Mouse (Mus musculus): Measurements from ENCODE around the gene Hdgfl3.
A peak's percentile ranks its signal among the peaks of the same experiment; 100 is the strongest.

The Hdgfl3 gene

DNA sequence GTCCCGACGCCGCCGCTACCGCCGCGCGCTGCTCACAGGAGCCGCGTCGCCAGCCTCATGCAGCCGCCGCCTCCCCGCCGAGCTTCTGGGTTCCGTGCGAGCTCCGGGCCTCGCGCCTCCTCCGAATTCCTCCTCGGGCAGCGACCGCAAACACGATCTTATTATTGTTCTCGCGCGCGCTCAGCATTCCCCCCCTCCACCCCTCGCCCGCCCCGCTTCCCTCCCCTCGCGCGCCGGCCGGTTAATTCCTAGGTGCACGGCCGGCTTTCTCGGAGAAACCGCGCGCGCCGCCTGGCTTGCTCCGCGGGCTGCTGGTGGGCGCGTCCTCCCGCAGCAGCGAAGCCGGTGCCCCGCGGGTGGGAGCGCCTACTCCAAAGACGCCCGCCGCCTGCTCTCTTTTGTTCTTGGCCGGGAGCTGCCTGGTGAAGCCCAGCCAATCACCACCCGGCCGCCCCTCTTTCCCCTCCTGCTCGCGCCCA lies at the start of gene Hdgfl3:
Gene Hdgfl3, minus strand, starts transcription at position 207 of the 479 bp plus-strand sequence.
- peak; percentile 9 to 21 for DNase-seq (ENCODE audit: low spot score in 2 of 2)

DNA sequence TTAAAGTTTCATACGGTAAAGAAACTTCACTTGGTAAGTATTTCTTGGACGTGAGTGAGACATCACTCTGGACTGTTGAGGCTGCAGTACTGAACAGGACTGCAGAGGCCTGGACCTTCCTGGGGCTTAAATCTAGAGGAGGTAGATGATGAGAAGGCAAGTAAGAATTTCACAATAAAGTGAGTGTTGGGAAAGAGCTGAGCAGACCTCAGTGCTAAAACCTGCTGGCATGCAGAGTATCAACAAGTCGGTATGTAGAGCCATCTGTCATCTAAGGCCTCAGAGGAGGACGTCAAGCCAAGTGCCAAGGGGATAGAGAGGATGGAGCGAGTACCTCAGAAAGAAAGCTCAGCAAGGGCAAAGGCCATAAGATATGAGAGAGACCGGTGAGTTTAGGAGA lies 49.4 kb upstream of the Hdgfl3 start:
- no peak for DNase-seq (ENCODE audit: low spot score in 2 of 2)

DNA sequence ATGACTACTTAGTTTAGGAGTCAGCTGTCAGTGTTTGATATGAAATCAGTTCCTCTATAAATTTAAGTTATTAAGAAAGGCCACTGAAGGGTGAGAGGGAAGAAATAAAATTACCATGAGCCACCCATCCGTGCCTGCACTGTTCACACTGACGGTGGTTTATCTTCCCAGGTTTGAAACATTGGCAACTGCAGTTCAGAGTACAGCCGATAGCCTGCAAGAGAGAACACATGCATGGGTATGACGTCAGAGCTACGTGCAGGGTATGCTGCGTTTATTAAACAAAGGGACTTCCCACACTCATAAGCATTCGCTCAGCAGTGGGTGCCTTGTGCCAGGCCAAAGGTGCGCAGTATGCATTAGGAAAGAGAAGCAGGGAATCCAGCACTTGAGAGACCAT lies 44.0 kb upstream of the Hdgfl3 start:
- no peak for DNase-seq (ENCODE audit: low spot score in 2 of 2)

DNA sequence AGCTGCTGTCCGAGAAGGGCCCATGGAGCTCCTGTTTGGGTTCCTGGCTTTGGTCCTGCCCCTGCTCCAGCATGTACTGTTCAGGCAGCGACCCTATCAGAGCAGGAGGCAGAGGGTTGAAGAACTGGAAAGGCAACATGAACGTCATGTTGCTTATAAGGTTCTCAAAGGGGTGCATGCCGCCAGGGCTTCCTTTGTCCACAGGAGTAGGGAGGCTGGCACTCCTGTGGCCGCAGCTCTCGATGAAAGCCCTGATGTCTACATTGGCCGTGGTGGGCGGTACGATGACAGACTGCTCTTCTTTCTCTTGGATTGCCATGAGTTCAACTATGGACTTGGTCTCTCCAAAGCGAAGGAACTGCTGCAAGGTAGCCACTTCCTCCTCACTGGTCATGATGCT lies 40.3 kb upstream of the Hdgfl3 start:
- DNase-seq (ENCODE audit: low spot score in 2 of 2) = no peak

DNA sequence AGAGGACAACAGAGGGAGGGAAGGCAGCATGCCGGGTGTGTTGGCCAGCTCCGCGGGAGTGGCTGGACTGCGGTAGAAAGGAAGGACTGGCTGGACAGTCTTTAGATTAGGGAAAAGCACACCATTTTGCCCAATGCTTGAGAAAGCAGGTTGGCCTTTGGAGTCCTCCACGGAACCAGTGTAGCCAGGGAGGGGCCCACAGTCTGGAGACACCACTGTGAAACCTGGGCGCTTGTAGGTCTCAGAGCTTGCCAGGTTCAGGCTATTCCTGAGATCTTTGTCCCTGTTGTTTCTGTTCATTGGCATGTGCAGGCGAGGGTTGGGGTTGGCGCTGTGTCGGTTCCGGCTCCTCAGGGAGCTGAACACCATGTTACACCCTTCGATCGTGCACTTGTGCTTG lies 39.7 kb upstream of the Hdgfl3 start:
- DNase-seq (ENCODE audit: low spot score in 2 of 2) = no peak

DNA sequence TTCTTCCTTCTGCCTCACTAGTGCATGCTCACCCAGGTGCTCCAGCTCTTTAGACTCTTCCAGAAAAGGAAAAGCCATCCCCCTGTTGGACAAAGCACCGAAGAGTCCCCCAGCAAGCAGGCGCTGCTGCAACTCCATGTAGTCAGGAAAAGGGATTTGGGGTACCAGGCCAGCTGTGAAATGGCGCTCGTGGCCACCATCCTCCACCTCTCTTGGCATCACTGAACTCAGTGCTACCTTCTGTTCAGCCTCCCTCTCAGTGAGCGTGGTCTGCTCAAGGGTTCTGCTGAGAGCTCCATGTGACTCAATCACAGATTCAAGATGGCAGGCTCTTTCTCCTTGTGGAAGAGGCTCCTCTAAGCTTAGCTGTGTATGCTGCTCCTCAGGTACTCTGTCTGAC lies 39.1 kb upstream of the Hdgfl3 start:
- no peak for DNase-seq (ENCODE audit: low spot score in 2 of 2)

DNA sequence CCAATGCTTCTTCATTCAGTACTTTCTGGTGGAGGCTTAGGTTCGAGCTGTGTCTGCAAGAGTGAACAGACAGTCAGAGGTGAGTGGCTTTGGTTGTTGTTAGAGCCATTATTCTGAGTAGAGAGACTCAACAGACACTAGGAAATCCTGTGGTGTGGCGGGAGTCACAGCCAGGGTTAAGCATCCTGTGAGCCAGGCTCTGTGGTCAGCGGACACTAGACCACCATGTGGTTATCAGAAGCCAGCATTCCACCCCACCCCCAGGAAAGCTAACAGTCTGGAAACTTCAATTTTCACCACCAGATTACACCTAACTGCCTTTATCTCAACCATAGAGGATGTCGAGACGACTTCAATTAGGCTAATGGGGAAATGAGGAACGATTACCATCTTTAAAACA lies 34.7 kb upstream of the Hdgfl3 start:
- no peak for DNase-seq (ENCODE audit: low spot score in 2 of 2)

DNA sequence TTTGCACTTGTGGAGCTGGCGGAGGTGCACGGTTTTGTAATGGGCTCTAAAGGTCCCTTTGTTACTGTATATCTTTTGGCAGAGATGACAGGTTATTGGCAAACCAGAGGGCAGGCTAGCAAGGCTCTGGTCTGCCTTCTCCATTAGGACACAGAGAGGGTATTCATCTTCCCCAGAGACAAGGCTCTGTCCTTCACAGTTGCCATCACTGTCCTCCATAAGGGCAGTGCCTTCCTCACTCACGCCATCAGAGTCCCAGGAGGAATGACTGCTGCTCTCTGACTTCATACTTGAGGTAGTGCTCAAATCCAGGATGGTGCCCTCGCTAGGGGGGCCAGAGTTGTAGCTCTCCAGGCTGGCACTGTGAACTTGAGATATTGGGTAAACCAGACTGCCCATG lies 34.2 kb upstream of the Hdgfl3 start:
- DNase-seq (ENCODE audit: low spot score in 2 of 2) = no peak

DNA sequence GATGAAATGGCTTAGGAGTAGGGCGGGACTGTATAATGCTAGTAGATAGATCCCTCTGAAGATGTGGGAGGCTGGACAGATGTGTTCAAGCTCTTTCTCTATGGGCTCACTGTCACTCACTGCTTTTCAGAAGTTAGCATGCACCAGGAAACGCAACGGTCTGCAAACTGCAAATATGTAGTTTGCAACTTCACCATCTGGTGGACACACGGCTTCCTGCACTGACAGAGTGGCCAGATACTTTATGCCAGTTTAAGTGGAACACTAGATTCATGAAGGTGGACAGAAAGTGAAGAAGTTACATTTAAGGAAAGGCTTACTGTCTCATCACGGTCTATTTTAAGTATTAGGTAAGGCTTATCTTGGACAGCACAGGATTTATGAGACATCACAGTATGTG lies 31.9 kb upstream of the Hdgfl3 start:
- DNase-seq (ENCODE audit: low spot score in 2 of 2) = no peak

DNA sequence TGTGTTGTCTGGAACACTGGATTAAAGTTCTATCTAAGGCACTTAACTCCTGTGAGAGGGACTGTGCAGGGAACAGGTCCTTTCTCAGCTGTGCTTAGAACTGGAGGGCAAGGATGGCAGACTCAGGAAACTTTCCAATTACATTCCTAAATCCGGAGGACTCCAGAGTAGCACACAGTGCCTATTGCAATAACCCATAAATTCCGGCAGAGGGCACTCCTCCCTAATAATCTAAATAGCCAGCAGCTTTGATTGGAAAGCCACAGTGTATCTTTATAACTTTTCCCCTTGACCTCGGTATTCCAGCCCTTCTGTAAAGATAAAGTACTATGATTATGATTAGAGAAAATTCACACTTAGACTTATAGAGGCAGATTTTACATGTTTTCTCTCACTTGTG lies 25.4 kb upstream of the Hdgfl3 start:
- no peak for DNase-seq (ENCODE audit: low spot score in 2 of 2)

DNA sequence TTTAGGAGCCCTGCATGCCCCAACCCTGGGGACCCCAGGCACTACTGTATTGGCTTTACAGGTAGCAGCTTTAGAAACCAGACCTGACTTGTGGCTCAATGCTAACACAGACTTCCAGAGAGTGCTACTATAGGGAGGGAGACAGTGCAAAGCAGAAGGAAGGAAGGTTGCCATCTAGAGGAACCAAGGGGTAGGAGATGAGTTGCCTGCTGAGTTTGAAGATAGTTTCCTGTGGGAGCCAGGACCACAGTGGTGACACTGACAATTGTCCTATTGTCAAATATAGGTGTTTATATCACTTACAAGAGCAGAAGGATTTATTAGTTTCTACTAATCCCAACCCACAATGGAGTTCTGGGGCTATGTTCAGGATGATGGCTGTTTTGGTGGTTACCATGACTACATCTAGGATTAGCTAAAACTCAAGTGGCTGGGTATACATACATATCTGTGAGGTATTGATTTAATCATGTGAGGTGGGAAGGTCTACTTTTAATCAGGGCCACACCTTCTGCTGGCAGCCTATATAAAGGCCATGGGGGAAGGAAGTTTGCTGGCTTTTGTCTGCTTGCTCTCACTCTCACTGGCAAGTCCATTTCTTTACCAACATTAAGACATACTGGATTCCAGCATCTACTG lies 20.1 kb upstream of the Hdgfl3 start:
- DNase-seq (ENCODE audit: low spot score in 2 of 2) = peak; percentile 15 to 19

DNA sequence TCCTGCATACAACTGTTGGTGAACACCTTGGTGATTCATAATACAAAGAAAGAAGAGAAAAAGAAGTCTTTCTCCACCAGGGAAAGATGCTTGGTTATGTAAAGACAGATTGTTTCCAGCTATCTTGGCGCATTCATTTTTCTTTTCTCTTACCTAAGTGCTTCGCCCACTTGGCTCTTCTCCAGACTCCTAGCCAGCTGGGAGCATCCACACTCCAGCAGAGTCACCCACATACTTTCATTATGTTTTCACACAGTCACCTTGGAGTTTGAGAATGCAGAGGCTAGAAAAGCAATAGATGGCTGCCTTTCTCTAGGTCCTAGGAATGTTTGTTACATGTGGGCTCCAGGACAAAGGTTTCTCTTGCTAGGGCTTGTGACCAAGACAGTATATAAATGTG lies 16.2 kb upstream of the Hdgfl3 start:
- no peak for DNase-seq (ENCODE audit: low spot score in 2 of 2)

DNA sequence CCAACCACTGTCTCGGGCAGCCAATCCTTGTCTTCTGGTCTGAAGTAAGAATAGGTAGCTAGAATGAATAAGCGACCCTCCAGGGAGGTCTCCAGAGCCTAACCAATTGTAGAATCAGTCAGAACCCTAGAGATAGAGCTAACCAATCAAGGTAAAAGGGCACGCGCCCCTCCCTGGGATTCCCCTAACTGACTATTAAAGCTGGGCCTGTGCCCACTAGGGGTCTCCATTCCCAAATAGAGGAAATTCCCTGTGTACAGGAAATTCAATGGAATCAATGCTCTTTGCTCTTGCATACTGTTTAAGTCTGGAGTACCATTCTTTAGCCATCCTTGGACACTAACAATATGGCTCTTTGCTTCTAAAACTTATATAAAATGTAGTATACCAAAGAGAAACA lies 11.1 kb upstream of the Hdgfl3 start:
- DNase-seq (ENCODE audit: low spot score in 2 of 2) = no peak

DNA sequence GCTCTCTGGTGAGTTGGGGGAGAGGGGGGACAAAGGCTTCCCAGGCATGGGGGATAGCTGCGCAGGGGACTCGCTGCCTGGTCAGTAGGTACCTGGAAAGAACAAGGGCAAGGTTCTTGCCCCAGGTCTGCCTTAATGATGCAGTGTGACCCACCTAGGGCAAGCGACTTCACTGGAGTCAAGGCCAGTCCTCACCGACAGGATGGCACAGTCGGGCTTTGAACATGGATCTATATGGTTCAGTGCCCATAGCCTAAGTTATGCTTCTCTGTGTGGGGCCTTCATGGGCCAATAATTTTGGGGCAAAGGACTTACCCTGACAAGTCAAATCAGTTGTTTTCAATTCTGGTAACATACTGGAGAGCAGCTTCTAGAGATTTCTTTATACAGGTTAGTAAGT lies 533 bp upstream of the Hdgfl3 start:
- no peak for DNase-seq (ENCODE audit: low spot score in 2 of 2)

DNA sequence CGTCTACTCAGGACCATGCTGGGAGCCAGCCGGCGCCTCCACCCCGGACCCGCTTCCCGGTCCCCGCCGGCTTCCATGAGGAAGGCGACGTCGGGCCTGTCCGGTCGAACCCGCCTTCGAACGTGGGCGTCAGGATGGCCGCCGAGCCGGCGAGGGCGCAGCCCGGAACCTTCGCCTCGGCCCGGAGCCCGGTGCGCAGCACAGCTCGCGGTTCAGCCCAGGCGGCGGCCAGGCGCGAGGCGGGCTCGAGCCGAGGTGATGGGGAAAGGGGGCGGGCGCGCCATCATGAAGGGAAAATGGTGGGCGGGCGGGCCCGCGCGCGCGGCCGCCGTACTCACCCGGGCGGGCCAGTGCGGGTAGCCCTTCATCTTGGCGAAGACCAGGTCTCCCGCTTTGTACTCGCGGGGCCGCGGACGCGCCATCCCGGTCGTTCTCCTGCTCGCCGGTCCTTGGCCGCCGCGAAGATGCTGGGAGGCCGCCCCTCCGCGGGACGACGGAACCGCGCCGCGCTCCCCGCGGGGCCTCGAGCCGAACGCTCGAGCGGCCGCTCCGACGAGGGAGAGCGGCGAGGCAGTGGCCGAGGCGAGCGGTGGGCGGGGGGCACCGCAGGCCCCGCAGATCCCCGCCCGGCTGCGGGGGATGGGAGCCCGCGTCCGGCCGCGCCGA lies 539 bp downstream of the Hdgfl3 start:
- DNase-seq (ENCODE audit: low spot score in 2 of 2) = no peak

DNA sequence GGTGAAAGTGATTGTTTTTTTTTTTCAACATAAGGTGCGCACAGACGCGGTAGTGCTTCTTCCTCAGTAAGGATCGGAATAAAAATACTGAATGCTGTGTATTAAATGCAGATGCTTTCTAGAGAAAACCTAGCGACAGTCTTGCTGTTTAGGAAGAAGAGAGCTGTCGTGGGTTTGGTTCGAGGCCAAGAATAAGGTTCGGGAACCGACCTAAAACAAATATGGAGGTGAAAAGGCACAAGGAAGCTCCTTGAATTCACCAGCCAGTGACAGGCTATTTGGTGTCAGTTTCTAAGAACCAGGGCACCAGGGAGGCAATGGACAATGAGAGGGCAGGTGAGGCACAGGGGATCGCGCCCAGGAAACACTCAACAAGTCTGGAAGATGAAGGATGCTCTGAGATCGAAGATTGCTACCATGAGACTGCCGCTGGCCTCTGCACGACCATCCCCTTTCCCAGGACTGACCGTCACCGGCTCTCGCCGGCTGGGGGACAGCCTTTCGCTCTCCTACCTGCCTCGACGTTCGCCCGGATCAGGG lies 1.1 kb downstream of the Hdgfl3 start:
- DNase-seq (ENCODE audit: low spot score in 2 of 2) = no peak

DNA sequence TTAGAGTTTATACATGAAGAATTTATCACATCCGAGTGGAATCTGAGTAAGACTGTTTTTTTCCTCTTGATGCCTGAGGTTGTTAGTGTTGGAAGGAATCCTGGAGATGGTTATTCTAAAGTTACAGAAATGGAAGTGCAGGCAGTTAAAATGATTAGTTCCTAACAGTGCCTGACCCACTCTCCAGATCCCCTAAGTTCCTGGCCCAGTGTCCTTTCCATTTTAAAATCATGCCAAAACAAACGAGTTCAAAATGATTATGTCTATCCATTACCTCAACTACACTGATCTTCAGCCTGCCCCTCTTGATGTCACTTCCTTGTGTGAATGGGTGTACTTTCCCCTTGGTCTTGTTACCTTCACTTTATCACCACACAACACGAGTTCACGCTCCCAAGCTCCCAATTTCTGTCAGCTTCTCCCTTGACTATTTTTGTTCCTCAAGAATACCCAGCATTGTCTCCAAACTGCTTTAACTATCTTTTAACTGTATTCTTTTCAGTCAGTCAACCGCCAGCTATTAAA lies 1.7 kb downstream of the Hdgfl3 start:
- DNase-seq (ENCODE audit: low spot score in 2 of 2) = no peak

DNA sequence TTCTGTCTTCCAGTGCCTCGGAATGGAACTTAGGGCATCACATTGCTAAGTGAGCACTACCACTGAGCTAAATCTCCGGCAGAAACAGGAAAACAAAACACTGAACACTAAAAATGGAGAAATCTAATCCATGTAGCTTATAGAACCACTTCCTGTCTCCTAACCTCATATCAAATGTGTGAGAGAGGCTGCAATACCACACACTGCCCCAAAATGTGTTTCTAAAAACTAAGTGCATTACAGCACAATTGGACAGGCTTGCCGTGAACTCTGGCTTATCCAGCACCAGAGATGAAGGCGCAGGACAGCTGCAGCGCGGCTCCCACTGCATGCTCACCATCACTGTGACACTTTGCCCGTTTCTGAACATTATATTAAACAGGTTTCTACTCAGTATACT lies 5.3 kb downstream of the Hdgfl3 start:
- DNase-seq (ENCODE audit: low spot score in 2 of 2) = no peak

DNA sequence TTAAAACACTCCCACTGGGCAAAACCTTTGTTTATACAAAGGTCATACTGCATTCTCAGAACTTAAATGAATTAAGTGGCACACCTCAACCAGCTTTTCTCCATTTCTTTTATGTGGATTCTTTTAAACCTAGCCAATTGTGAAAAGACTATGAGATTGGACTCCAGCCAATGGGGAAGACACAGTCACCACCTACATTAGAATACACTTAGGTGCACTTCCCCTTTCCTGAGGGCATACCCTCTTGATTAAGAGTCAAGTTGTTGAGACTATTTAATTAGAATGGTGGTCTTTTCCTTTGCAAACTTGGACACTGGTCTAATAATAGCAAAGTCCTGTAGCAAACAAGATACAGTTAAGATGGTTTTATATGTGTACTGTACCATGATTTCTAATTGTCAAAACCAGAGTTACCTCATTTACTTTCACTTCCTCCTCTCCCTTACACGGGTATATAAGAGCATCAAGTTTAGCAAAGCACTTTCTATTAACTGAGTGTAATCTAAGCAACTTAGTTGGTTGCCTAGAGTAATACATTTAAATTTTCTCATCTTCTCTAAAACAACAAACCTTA lies 12.8 kb downstream of the Hdgfl3 start:
- DNase-seq (ENCODE audit: low spot score in 2 of 2) = peak; percentile 24 to 58

DNA sequence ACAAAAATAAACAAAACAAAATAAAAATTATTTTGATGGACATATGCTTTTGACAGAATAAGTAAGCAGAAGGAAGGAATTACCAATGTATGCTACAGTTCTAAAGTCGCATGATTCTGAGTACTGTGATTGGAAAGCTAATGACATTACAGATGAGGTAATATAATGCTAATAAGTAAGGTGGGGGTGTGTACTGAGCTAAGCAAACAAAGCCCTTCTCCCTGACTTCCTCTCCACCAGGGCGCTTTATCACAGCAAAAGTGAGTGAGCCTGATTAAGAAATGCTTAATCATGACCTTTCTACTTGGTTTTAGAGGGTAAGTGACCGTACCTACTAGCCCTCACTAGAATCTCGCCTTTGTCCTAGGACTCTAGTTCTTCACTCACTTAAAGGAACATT lies 14.0 kb downstream of the Hdgfl3 start:
- no peak for DNase-seq (ENCODE audit: low spot score in 2 of 2)

DNA sequence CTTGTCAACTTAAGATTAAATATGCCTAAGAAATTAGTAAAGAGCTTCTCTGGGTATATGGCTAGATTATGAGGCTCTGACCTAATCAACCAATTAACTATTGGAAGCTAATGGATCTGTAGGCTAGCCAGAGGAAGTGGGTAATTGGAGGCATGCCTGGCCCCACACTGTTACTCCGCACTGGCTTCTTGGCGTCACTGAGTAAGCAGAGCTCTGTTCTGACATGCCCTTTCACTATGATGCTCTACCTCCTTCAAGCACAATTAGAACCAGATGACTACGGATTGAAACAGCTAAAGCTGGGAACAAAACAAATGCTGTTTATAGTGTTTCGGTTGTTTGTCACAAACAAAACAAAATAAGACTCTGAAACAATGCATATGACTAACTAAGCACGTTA lies 16.0 kb downstream of the Hdgfl3 start:
- DNase-seq (ENCODE audit: low spot score in 2 of 2) = no peak

DNA sequence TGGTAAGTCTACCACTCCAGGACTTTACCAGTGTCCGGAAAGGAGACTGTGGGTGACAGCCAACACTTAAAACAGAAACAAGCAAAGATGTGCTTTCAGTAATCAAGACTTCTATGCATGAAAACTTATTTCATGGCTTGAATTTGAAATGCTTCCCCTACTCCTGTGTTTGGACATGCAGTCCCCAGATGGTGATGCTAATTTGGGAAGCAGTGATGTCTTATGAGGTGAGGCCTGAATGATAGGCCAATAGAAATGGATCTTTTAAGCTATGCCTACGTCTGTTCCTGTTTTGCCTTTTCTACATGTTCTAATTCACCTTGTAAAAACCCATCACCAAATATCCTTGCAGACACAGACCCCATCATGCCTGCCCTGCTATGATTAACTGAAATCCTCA lies 29.3 kb downstream of the Hdgfl3 start:
- DNase-seq (ENCODE audit: low spot score in 2 of 2) = no peak

DNA sequence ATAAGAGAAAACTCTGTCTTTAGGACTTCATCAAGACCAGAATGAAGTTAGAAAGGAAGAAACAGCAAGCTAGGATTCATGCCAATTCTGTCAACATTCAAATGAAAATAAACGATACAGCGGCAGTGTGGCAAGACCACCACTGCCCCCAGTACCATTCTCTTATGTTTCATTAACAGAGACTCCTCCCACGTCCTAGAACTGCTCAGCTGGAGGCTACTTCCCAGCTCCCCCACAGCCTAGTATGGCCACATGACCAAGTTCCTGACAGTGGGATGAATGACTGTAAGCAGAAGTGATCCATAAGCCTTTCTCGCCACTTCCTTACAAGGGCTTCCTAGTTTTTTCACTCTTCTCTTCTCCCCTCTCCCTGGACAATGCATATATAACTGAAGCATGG lies 30.2 kb downstream of the Hdgfl3 start:
- DNase-seq (ENCODE audit: low spot score in 2 of 2) = no peak
